Mouse (Mus musculus) hindbrain, embryonic 16.5 days (tissue): ENCODE data around the gene Vmn2r112. TPM values are rescaled to one million over a fixed set of nuclear protein-coding genes. Genes with fewer than 3 reads are reported as not detected.
"Not testable (repeated sequence)": the region's sequence is repeated elsewhere in the genome, so short reads cannot be mapped to it uniquely, and the experiment has no call there.

Experiments
- ATAC-seq: fragments of 200-750 bp; cut with Nextera tagmentation; 2 replicates; pipeline ENCODE4 v1.8.0; 2017; ENCODE audit warnings: moderate TSS enrichment, moderate library complexity
- H3K27ac ChIP-seq: fragments of 300-500 bp; sonication (generic); 2 replicates; pipeline ENCODE4 v1.5.1; 2014; ENCODE audit warnings: low read depth, mild to moderate bottlenecking, control low read depth, low read length, moderate library complexity
- H3K27me3 ChIP-seq: fragments of 300-500 bp; sonication (generic); replicated peaks from 2 replicates; pipeline ENCODE4 v1.6.1; 2014; ENCODE audit warnings: low read length; ENCODE audit not compliant: control insufficient read depth, insufficient read depth
- H3K36me3 ChIP-seq: fragments of 300-500 bp; sonication (generic); 2 replicates; pipeline ENCODE4 v1.6.1; 2014; ENCODE audit warnings: mild to moderate bottlenecking, low read length, moderate library complexity, mixed read lengths; ENCODE audit not compliant: control insufficient read depth, insufficient read depth
- H3K4me1 ChIP-seq: fragments of 300-500 bp; sonication (generic); 2 replicates; pipeline ENCODE4 v1.6.1; 2014; ENCODE audit warnings: low read depth, low read length; ENCODE audit not compliant: control insufficient read depth, insufficient read depth
- H3K4me2 ChIP-seq: fragments of 300-500 bp; sonication (generic); 2 replicates; pipeline ENCODE4 v1.6.1; 2014; ENCODE audit warnings: mild to moderate bottlenecking, low read length, control low read depth, moderate library complexity
- H3K4me3 ChIP-seq: fragments of 300-500 bp; sonication (generic); 2 replicates; pipeline ENCODE4 v1.5.1; 2014; ENCODE audit warnings: mild to moderate bottlenecking, low read length, control low read depth, moderate library complexity
- H3K9ac ChIP-seq: fragments of 300-500 bp; sonication (generic); 2 replicates; pipeline ENCODE4 v1.6.1; 2014; ENCODE audit warnings: low read depth, mild to moderate bottlenecking, control low read depth, low read length, moderate library complexity
- H3K9me3 ChIP-seq: fragments of 300-500 bp; sonication (generic); 2 replicates; pipeline ENCODE4 v1.6.1; 2014; ENCODE audit warnings: mild to moderate bottlenecking, low read length, moderate library complexity; ENCODE audit not compliant: control insufficient read depth
- WGBS: fragments of 180-500 bp; shearing (Covaris S2); extraction: QIAGEN DNeasy Blood & Tissue Kit; methylation state at CpG from one replicate; pipeline ENCODE4 v1.1.7; 2014; 5-methylcytosine and 5-hydroxymethylcytosine counted together
- polyA plus RNA-seq: library from polyadenylated mRNA; unstranded; fragments of >200 nt; fragmentation: Nextera tagmentation; extraction: Ambion mirVana; gene quantifications from 2 replicates; pipeline ENCODE4 v1.2.1, GENCODE M21; 2015

Vmn2r112 gene
- not detected in 2 replicates for polyA plus RNA-seq

GRCm38 (mm10) chr17:22600651-22601050 is at the start of gene Vmn2r112:
Gene Vmn2r112, plus strand, starts transcription at chr17:22600951.
- H3K9me3 ChIP-seq, H3K4me3 ChIP-seq, H3K4me2 ChIP-seq, H3K27me3 ChIP-seq, ATAC-seq, H3K4me1 ChIP-seq, H3K36me3 ChIP-seq, H3K9ac ChIP-seq, H3K27ac ChIP-seq: not testable (repeated sequence)

GRCm38 (mm10) chr17:22573382-22573781 is 27.4 kb upstream of the Vmn2r112 start, which contains the start of gene Vmn2r111:
Gene Vmn2r111, minus strand, starts transcription at chr17:22573482.
- not testable (repeated sequence) for H3K9me3 ChIP-seq, H3K27ac ChIP-seq, ATAC-seq, H3K36me3 ChIP-seq, H3K9ac ChIP-seq, H3K4me1 ChIP-seq, H3K4me3 ChIP-seq, H3K27me3 ChIP-seq, H3K4me2 ChIP-seq
- 71% methylated on average over 1 of the region's 1 CpGs for WGBS

GRCm38 (mm10) chr17:22630646-22631045 is 29.9 kb downstream of the Vmn2r112 start:
- Histone ChIP-seq H3K27me3 (no peaks in the 10 kb centered on the region), H3K4me2 (no peak overlapping the region)
- 75% methylated on average over 1 of the region's 1 CpGs for WGBS

More at GRCm38 (mm10) chr17:22630646-22631045, 29.9 kb downstream of the Vmn2r112 start:
- Histone ChIP-seq H3K27ac (no peak overlapping the region), H3K9ac (no peak overlapping the region), H3K9me3 (peaks cover 3% of the 10 kb centered on the region; the same call in 1 of the 2 replicates), H3K4me1 (no peaks in the 10 kb centered on the region), H3K36me3 (no peaks in the 10 kb centered on the region), H3K4me3 (no peak overlapping the region)
- ATAC-seq = no peak

Other genes starting within 250 kb of the Vmn2r112 start
- gene Zfp944, start 239.6 kb upstream of the Vmn2r112 start, polyA plus RNA-seq = 12.1 and 13.8 TPM in 2 replicates
- 8.6 and 9.0 TPM in 2 replicates for gene Zfp758, start 239.5 kb upstream of the Vmn2r112 start, polyA plus RNA-seq
- gene Zfp946, start 176.7 kb upstream of the Vmn2r112 start, polyA plus RNA-seq = 34.4 and 35.8 TPM in 2 replicates
- gene Vmn2r111, start 27.5 kb upstream of the Vmn2r112 start, polyA plus RNA-seq = not detected in 2 replicates